Mouse (Mus musculus): ENCODE data around the gene Daxx.

- TF ChIP-seq CTCF (IDR thresholded peaks at IDR 0.05; ENCODE audit: extremely low read depth, insufficient read depth, insufficient read length, insufficient replicate concordance) = no peak
- no peak for TF ChIP-seq POLR2A (IDR thresholded peaks at IDR 0.05; ENCODE audit: low read depth, low read length)
These were observed 41.0 kb downstream of the Daxx start for GRCm38 (mm10) chr17:33950131-33950625.
